ENCODE assay signal across 8 mouse cellular contexts in genomic region chr8:119394097-119394496, GRCm38 (mm10). TPM values are rescaled to one million over a fixed set of nuclear protein-coding genes. Genes with fewer than 3 reads are reported as not detected.
DNase-seq lines count a peak whose midpoint lies in the region; ATAC-seq and TF ChIP-seq lines count a peak whose summit lies in the region.

No protein-coding gene starts in this region.

- TF ChIP-seq CTCF in layer of hippocampus, adult 2 months (conservative IDR thresholded peaks at IDR 0.05), result no peak

- DNase-seq in layer of hippocampus, adult 2 months (ENCODE audit: low spot score in 2 of 2), result no peak
- DNase-seq in layer of hippocampus, adult 9-10 months (ENCODE audit: low spot score), result no peak
- no peak for DNase-seq in natural killer cell, adult 2 months (ENCODE audit: low spot score in 2 of 2)
- no peak for DNase-seq in frontal cortex, adult 2 months (ENCODE audit: extremely low spot score in 1 of 2, low spot score in 1 of 2)
- no peak for DNase-seq in gastrocnemius, postnatal 4 days (ENCODE audit: low spot score in 2 of 2)

- peak overlapping the region; percentile 90 for H3K9ac ChIP-seq in embryonic facial prominence, embryonic 13.5 days
- peak overlapping the region; percentile 91 for H3K9ac ChIP-seq in intestine, embryonic 15.5 days

- H3K27me3 ChIP-seq in embryonic facial prominence, embryonic 13.5 days, result no peaks in the 10 kb centered on the region
- H3K27me3 ChIP-seq in intestine, embryonic 15.5 days (replicated peaks), result no peaks in the 10 kb centered on the region
- no peaks in the 10 kb centered on the region for H3K27me3 ChIP-seq in myocyte (ENCODE audit: control insufficient read depth, insufficient read depth, insufficient read length)

- peak overlapping the region; percentile 99 for H3K4me2 ChIP-seq in embryonic facial prominence, embryonic 13.5 days
- H3K4me2 ChIP-seq in intestine, embryonic 15.5 days (replicated peaks), result peak overlapping the region; percentile 96
- peak overlapping the region; percentile 82 for H3K4me2 ChIP-seq in myocyte (ENCODE audit: low read depth)

- TF ChIP-seq POLR2A in myocyte (IDR thresholded peaks at IDR 0.05; ENCODE audit: insufficient read length, low read depth), result no peak

- WGBS in embryonic facial prominence, embryonic 13.5 days, result 84% methylated on average over 9 of the region's 9 CpGs
- 73% methylated on average over 9 of the region's 9 CpGs for WGBS in intestine, embryonic 15.5 days

- H3K79me2 ChIP-seq in myocyte (ENCODE audit: control insufficient read depth, insufficient read depth), result no peaks in the 10 kb centered on the region

- H3K36me3 ChIP-seq in embryonic facial prominence, embryonic 13.5 days, result peaks cover 6% of the 10 kb centered on the region
- H3K36me3 ChIP-seq in intestine, embryonic 15.5 days, result no peaks in the 10 kb centered on the region
- no peaks in the 10 kb centered on the region for H3K36me3 ChIP-seq in myocyte (ENCODE audit: control insufficient read depth, insufficient read depth)

- no peaks in the 10 kb centered on the region for H3K9me3 ChIP-seq in embryonic facial prominence, embryonic 13.5 days
- no peaks in the 10 kb centered on the region for H3K9me3 ChIP-seq in intestine, embryonic 15.5 days

- H3K4me3 ChIP-seq in layer of hippocampus, adult 2 months, result peak overlapping the region; percentile 77
- peak overlapping the region; percentile 81 for H3K4me3 ChIP-seq in embryonic facial prominence, embryonic 13.5 days
- peak overlapping the region; percentile 86 for H3K4me3 ChIP-seq in intestine, embryonic 15.5 days (replicated peaks)
- H3K4me3 ChIP-seq in myocyte, result peak overlapping the region; percentile 26

- peak overlapping the region; percentile 96 for H3K27ac ChIP-seq in layer of hippocampus, adult 2 months
- H3K27ac ChIP-seq in embryonic facial prominence, embryonic 13.5 days, result no peak overlapping the region
- H3K27ac ChIP-seq in intestine, embryonic 15.5 days, result 0 out of 2 replicates have a peak overlapping the region, but pooled peaks have one; percentile 48

- ATAC-seq in embryonic facial prominence, embryonic 13.5 days (ENCODE audit: insufficient number of reproducible peaks, insufficient read depth, low FRiP score, low TSS enrichment, low read depth), result no peak
- ATAC-seq in intestine, embryonic 15.5 days, result peak; percentile 16; the same call in 1 of the 2 replicates

- no peak overlapping the region for H3ac ChIP-seq in myocyte (ENCODE audit: control insufficient read depth, insufficient read length)

- H3K4me1 ChIP-seq in embryonic facial prominence, embryonic 13.5 days, result peaks cover 14% of the 10 kb centered on the region
- H3K4me1 ChIP-seq in intestine, embryonic 15.5 days (replicated peaks), result peaks cover 11% of the 10 kb centered on the region; the same call in 1 of the 2 replicates

TF ChIP-seq in myocyte, 11 proteins besides CTCF, POLR2A, EP300 and RAD21:
- TF ChIP-seq REST (IDR thresholded peaks at IDR 0.05; ENCODE audit: insufficient read depth, insufficient read length) (no peak), E2F4 (IDR thresholded peaks at IDR 0.05; ENCODE audit: insufficient read depth) (no peak), MAX (IDR thresholded peaks at IDR 0.05; ENCODE audit: low read depth) (no peak), TCF12 (IDR thresholded peaks at IDR 0.05; ENCODE audit: insufficient read depth, poor library complexity, severe bottlenecking) (no peak), CEBPB (IDR thresholded peaks at IDR 0.05; ENCODE audit: insufficient read depth, poor library complexity, severe bottlenecking) (no peak), MYOG (IDR thresholded peaks at IDR 0.05; ENCODE audit: control insufficient read depth in 1 of 3, insufficient read depth in 1 of 3, insufficient read length in 2 of 3, low read depth in 2 of 3) (no peak), USF1 (IDR thresholded peaks at IDR 0.05; ENCODE audit: low read depth) (no peak), SRF (IDR thresholded peaks at IDR 0.05; ENCODE audit: control insufficient read depth, insufficient read length, low read depth) (no peak), POLR2AphosphoS2 (IDR thresholded peaks at IDR 0.05; ENCODE audit: insufficient read length, low read depth) (no peak), TCF3 (IDR thresholded peaks at IDR 0.05; ENCODE audit: insufficient read length, low read depth) (no peak), MYOD1 (IDR thresholded peaks at IDR 0.05; ENCODE audit: control insufficient read depth in 1 of 3, insufficient read length in 2 of 3, low read depth in 2 of 3) (no peak)

RNA-seq across cellular contexts. Expression of gene Mlycd, which starts 0.6 kb away (rescaled TPM):
- 10 to 100 TPM; 29.1 to 30.8 TPM for total RNA-seq in layer of hippocampus, adult 2 months (2021)
- polyA plus RNA-seq in embryonic facial prominence, embryonic 13.5 days (2015; fragmentation: Nextera tagmentation; extraction: Ambion mirVana), result 11.0 and 12.7 TPM in 2 replicates
- 19.2 and 22.5 TPM in 2 replicates for polyA plus RNA-seq in intestine, embryonic 15.5 days (2015; fragmentation: Nextera tagmentation; extraction: Ambion mirVana)
- 23.1 TPM for polyA plus RNA-seq in myocyte (2012; fragmentation: generic; extraction: Trizol)
- 23.0 and 24.4 TPM in 2 replicates for polyA plus RNA-seq in frontal cortex, adult 2 months (2012; rRNA removed)
- 10 to 100 TPM; 66.5 to 68.1 TPM for total RNA-seq in gastrocnemius, postnatal 4 days (2021)

RNA-seq across cellular contexts. Expression of gene Osgin1, which starts 39.8 kb away (rescaled TPM):
- 1 to 10 TPM in 1 of 2 experiments, under 1 TPM in 1; 0.18 to 1.3 TPM for total RNA-seq in layer of hippocampus, adult 2 months (2021)
- polyA plus RNA-seq in embryonic facial prominence, embryonic 13.5 days (2015; fragmentation: Nextera tagmentation; extraction: Ambion mirVana), result 0.60 and 1.6 TPM in 2 replicates
- polyA plus RNA-seq in intestine, embryonic 15.5 days (2015; fragmentation: Nextera tagmentation; extraction: Ambion mirVana), result 3.8 and 5.7 TPM in 2 replicates
- 14.3 TPM for polyA plus RNA-seq in myocyte (2012; fragmentation: generic; extraction: Trizol)
- 1.7 and 1.8 TPM in 2 replicates for polyA plus RNA-seq in frontal cortex, adult 2 months (2012; rRNA removed)
- 1 to 10 TPM; 2.2 to 3.8 TPM for total RNA-seq in gastrocnemius, postnatal 4 days (2021)

RNA-seq across cellular contexts. Expression of gene Hsbp1, which starts 49.8 kb away (rescaled TPM):
- total RNA-seq in layer of hippocampus, adult 2 months (2021), result 100 to 1,000 TPM; 315 to 337 TPM
- polyA plus RNA-seq in embryonic facial prominence, embryonic 13.5 days (2015; fragmentation: Nextera tagmentation; extraction: Ambion mirVana), result 335 and 345 TPM in 2 replicates
- polyA plus RNA-seq in intestine, embryonic 15.5 days (2015; fragmentation: Nextera tagmentation; extraction: Ambion mirVana), result 272 and 276 TPM in 2 replicates
- polyA plus RNA-seq in myocyte (2012; fragmentation: generic; extraction: Trizol), result 238 TPM
- 544 and 587 TPM in 2 replicates for polyA plus RNA-seq in frontal cortex, adult 2 months (2012; rRNA removed)
- total RNA-seq in gastrocnemius, postnatal 4 days (2021), result 100 to 1,000 TPM; 173 to 200 TPM

RNA-seq across cellular contexts. Expression of gene Necab2, which starts 52.4 kb away (rescaled TPM):
- total RNA-seq in layer of hippocampus, adult 2 months (2021), result 100 to 1,000 TPM in 1 of 2 experiments, 10 to 100 TPM in 1; 99.0 to 104 TPM
- 3.8 and 4.2 TPM in 2 replicates for polyA plus RNA-seq in embryonic facial prominence, embryonic 13.5 days (2015; fragmentation: Nextera tagmentation; extraction: Ambion mirVana)
- polyA plus RNA-seq in intestine, embryonic 15.5 days (2015; fragmentation: Nextera tagmentation; extraction: Ambion mirVana), result 1.9 TPM in 2 replicates
- polyA plus RNA-seq in myocyte (2012; fragmentation: generic; extraction: Trizol), result not detected
- 62.7 and 68.0 TPM in 2 replicates for polyA plus RNA-seq in frontal cortex, adult 2 months (2012; rRNA removed)
- under 1 TPM; 0.59 to 0.78 TPM for total RNA-seq in gastrocnemius, postnatal 4 days (2021)

Comparison
In these comparisons a context has a peak if more than half of its experiments do, and no peak if none do; other contexts are left out.
1. H3K4me3 ChIP-seq: peak in every context shown above with its lines; median percentile 86 in intestine, embryonic 15.5 days; 81 in embryonic facial prominence, embryonic 13.5 days; 77 in layer of hippocampus, adult 2 months; 26 in myocyte.